Mouse (Mus musculus): Measurements from ENCODE around the gene Dr1.
A peak's percentile ranks its signal among the peaks of the same experiment; 100 is the strongest.
"Not testable (repeated sequence)": the region's sequence is repeated elsewhere in the genome, so short reads cannot be mapped to it uniquely, and the experiment has no call there.

Gene Dr1

DNA sequence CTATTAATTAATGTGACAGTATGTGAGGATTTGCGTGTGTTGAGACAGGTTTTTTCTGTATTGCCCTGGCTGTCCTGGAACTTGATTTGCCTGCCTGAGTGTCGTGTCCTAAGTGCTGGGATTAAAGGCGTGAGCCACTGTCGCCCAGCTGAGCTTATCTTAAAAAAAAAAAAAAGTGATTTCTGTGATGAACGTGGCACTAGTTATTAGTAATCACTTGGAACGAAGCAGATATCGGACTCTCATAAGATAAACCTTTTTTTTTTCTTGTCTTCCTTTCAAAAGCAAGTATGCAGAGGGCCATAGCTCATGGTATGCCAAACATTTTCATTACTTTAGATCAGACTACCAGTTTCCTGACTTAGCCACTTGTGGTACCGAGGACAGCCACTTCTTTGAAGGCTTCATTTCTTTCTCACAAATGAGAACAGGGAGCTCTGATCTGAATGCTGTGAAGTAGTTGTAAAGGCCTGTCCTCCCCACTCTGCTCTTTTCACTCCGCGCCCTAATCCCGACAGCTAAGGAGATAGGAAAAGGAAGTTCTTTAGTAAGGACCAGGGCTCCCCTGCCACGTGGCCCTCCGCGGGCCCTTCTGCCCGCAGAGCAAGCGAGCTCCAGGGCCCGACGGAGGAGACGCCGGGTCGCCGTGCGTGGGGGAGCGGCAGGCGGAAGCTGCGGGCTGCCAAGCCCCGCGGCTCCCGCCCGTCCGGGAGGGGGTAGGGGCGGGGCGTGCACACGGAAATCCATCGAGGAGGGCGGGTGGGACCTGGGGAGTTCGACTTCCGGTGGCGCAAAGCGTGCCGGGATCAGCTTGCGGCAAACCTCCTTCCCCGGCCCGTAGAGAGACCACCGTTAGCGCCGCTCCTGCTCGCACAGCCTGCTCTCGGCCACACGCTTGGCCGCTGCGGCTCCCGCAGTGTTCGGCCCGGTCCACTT lies at the start of gene Dr1:
Gene Dr1 (plus strand): TSS at position 771 of the 936 bp plus-strand sequence.
- DNase-seq (ENCODE audit: low spot score in 2 of 2), result peak; percentile 81 to 85

- DNase-seq (ENCODE audit: low spot score in 2 of 2), result no peak
Observed at GRCm38 (mm10) chr5:108224077-108224476, 44.6 kb upstream of the Dr1 start.

GRCm38 (mm10) chr5:108226159-108226558 lies 42.5 kb upstream of the Dr1 start:
- DNase-seq (ENCODE audit: low spot score in 2 of 2), result no peak

GRCm38 (mm10) chr5:108246314-108246765 lies 22.4 kb upstream of the Dr1 start:
- no peak for DNase-seq (ENCODE audit: low spot score in 2 of 2)

DNA sequence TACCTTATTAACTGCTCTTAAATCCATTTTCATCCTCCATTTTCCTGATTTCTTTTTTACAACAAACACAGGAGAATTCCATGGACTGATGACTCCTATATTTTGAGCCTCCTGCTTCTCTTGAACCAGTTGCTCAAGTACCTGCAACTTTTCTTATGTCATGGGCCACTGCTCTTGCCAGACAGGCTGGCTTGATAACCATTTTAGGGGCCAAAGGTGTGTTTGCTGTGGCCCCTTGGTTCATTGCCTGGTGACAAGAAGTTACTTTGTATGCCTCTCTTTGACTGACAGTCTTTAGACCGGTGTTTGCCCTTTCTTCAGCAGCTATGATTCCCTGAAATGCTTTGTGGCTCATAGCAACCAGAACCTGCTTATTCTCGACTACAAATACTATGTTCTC lies 18.7 kb upstream of the Dr1 start:
- DNase-seq (ENCODE audit: low spot score in 2 of 2), result no peak

DNA sequence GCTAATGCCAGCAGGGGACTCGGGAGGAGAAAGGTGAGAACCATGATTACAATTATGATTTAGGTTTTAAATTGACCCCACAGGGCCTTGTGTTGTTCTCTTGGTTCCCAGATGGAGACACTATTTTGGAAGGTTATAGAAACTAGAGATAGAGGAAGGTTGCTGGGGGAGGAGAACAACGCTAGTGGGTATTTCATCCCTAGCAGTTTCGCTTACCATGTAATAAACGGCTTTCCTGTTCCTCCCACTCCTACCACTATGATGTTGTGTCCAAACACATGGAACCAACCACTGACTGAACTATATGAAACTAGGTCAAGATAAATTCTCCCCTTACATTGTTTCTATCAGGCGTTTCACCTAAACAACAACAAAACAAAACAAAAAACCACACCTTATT lies 13.4 kb upstream of the Dr1 start:
- no peak for DNase-seq (ENCODE audit: low spot score in 2 of 2)

GRCm38 (mm10) chr5:108262722-108263121 lies 6.0 kb upstream of the Dr1 start:
- peak in 1 of 2 experiments; percentile 59 for DNase-seq (ENCODE audit: low spot score in 2 of 2)

DNA sequence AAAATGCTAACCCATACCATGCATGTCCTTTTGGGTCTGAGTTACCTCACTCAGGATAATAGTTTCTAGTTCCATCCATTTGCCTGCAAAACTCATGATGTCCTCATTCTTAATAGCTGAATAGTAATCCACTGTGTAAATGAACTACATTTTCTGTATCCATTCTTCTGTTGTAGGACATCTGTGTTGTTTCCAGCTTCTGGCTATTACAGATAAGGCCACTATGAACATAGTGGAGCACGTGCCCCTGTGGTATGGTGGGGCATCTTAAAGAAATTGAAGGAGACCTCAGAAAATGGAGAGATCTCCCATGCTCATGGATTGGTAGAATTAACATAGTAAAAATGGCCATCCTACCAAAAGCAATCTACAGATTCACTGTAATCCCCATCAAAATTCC lies 4.9 kb upstream of the Dr1 start:
- not testable (repeated sequence) for DNase-seq (ENCODE audit: low spot score in 2 of 2)

GRCm38 (mm10) chr5:108266990-108267389 lies 1.7 kb upstream of the Dr1 start:
- DNase-seq (ENCODE audit: low spot score in 2 of 2), result no peak

- DNase-seq (ENCODE audit: low spot score in 2 of 2), result no peak
Observed at GRCm38 (mm10) chr5:108269063-108269810, 540 bp downstream of the Dr1 start.

DNA sequence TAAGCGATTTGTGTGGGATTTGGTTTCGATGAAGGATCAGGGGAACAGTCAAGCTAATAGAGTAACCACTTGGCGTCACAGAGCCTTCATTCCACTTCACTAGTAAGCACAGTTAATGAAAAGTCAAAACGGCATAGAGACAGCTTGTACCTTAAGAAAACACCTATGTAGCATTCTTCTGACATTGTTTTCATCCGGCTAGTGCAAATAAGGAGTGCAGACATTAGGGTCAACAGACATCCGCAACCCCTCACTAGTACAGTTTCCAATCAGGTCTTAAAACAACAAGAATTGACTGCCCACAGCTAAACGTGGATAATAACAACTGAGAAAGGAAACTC lies 1.1 kb downstream of the Dr1 start:
- no peak for DNase-seq (ENCODE audit: low spot score in 2 of 2)

DNA sequence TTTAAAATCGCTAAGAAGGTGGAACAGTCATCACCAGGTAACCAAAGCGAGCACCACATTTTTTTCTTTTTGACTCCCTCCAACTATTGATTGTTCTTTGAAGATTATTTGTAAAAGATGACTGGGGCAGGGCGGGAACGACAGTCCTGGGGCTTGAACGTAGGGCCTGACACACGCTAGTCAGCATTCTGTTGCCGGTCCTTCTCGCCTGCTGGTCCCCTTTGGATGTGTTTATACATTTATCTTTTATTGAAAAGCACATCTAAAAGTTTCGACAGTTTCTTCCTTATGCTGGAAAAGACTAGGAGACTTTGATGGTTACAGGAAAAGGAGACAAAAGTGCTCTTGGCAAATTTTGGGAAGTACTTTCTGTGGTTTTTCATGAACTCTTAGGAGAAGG lies 1.7 kb downstream of the Dr1 start:
- no peak for DNase-seq (ENCODE audit: low spot score in 2 of 2)

- not testable (repeated sequence) for DNase-seq (ENCODE audit: low spot score in 2 of 2)
Observed at GRCm38 (mm10) chr5:108271345-108271744, 2.6 kb downstream of the Dr1 start.

DNA sequence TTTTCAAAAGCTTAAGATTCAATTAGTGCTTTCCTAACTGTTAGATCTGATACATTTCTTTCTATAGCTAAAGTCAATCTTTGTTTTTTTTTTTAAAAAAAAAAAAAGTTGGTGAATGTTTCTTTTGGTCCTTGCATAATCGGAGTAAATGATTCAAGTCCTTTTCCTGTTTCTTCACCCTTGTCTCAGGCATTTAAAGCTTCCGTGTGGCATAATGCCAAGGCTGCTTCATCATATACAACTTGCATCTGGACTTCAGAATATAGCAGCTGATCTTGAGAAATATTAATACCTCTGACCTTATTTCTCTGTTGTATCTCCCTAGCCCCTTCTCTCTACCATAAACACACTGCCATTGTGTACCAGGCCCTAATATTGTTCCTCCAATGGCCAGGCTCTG lies 18.3 kb downstream of the Dr1 start:
- DNase-seq (ENCODE audit: low spot score in 2 of 2), result no peak

DNA sequence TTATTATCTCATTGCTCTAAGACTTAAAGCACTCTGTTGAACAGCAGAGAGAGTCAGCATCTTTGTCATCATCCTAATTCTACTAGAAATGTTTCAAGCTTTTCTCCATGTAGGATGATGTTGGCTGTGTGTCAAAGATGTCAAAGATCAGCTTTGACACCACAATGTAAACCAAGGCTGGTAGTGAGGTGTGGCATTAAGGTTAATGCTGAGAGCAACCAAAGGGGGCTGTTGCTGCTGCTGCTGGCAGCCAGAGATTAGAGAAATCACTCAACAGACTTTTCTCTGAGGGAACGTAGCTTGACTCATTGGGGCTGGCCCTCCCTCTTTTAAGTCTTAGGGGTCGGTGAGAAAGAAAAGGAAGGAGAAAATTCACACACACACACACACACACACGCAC lies 32.9 kb downstream of the Dr1 start:
- no peak for DNase-seq (ENCODE audit: low spot score in 2 of 2)

DNA sequence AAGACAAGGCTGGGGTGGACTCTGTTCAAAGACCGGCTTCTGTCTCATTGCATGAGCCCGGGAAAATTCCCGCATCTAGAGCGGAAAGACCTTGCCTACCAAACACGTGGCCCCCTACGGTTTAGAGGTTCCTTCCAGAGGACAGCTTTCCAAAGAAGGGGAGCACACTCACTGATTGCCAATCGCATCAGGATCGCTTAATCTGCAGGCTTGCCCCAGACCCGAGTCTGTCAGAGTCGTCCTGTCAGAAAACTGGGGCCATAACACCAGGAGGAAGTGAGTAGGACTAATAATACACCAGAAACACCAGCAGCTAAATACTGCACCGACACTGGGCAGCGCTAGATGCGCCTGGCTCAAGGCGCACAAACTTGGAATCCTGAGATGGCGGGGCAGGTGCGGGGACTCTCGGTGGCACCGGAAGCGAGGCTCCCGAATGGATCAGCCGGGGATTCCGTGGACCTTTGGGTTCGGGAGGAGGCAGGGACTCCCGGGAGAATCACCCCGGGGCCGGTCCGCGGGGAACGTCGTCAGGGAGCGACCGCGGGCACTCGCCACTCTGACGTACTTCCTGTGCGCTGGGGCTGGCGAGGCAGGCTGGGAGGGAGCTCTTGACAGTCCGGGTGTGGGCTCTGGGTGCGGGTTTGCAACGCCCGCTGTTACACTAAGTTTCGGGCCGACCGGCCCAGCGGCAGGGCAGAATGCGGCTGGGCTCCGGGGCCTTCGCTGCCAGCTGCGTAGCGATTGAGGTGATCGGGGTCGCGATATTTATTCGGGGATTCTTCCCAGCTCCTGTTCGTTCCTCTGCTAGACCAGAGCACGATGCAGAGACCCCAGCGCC lies 43.7 kb downstream of the Dr1 start, which contains the start of gene Pigg:
Gene Pigg (plus strand): TSS at position 386 of the 841 bp plus-strand sequence.
- peak; percentile 85 to 94 for DNase-seq (ENCODE audit: low spot score in 2 of 2)

GRCm38 (mm10) chr5:108313065-108313860 lies 44.6 kb downstream of the Dr1 start:
- DNase-seq (ENCODE audit: low spot score in 2 of 2), result no peak

Data from urinary bladder, postnatal 4 days (tissue).